Mouse (Mus musculus): ENCODE data around the gene Pls1. TPM values are rescaled to one million over a fixed set of nuclear protein-coding genes. Genes with fewer than 3 reads are reported as not detected.

Gene Pls1
- polyA plus RNA-seq (2012; rRNA removed; ENCODE audit: low replicate concordance) = 18.3 and 37.6 TPM in 2 replicates

GRCm38 (mm10) chr9:95844825-95845460, at the start of gene Pls1:
Pls1 (minus strand) TSS chr9:95845311.

GRCm38 (mm10) chr9:95857414-95858026, 12.4 kb upstream of the Pls1 start, which contains the start of gene Atr:
Atr (plus strand) TSS chr9:95857597.

GRCm38 (mm10) chr9:95750037-95750511, 95.0 kb downstream of the Pls1 start, which contains the start of gene Trpc1:
Trpc1 (minus strand) TSS chr9:95750375.

Other genes starting within 250 kb of the Pls1 start
- 0.05 and 0.11 TPM in 2 replicates for gene Pcolce2, start 207.7 kb downstream of the Pls1 start, polyA plus RNA-seq (2012; rRNA removed; ENCODE audit: low replicate concordance)
- 1.7 and 3.9 TPM in 2 replicates for gene Trpc1, start 94.9 kb downstream of the Pls1 start, polyA plus RNA-seq (2012; rRNA removed; ENCODE audit: low replicate concordance)
- 0.06 and 0.19 TPM in 2 replicates for gene Atr, start 12.3 kb upstream of the Pls1 start, polyA plus RNA-seq (2012; rRNA removed; ENCODE audit: low replicate concordance)
- gene Xrn1, start 109.4 kb upstream of the Pls1 start, polyA plus RNA-seq (2012; rRNA removed; ENCODE audit: low replicate concordance) = 0.85 and 0.90 TPM in 2 replicates

All from duodenum, adult 2 months (tissue).